Mouse (Mus musculus) kidney, postnatal 0 days (tissue): Measurements from ENCODE around the gene Nfatc4. TPM values are rescaled to one million over a fixed set of nuclear protein-coding genes. Genes with fewer than 3 reads are reported as not detected.

Experiments
- ATAC-seq: fragments of 200-750 bp; cut with Nextera tagmentation; replicated peaks from 2 replicates; pipeline ENCODE4 v1.8.0; 2017; ENCODE audit warnings: low read depth, moderate number of reproducible peaks, moderate TSS enrichment, moderate library complexity; ENCODE audit not compliant: low FRiP score
- DNase-seq: peaks from one replicate; pipeline ENCODE4 v3.0.0-alpha.2; 2016; ENCODE audit warnings: low spot score
- H3K27ac ChIP-seq: fragments of 300-500 bp; sonication (generic); 2 replicates; pipeline ENCODE4 v1.5.1; 2014; ENCODE audit warnings: mild to moderate bottlenecking
- H3K27me3 ChIP-seq: fragments of 300-500 bp; sonication (generic); 2 replicates; pipeline ENCODE4 v1.6.1; 2014; ENCODE audit warnings: low read length, mixed read lengths; ENCODE audit not compliant: insufficient read depth
- H3K36me3 ChIP-seq: fragments of 300-500 bp; sonication (generic); 2 replicates; pipeline ENCODE4 v1.6.1; 2014; ENCODE audit warnings: low read length, mixed read lengths; ENCODE audit not compliant: insufficient read depth
- H3K4me1 ChIP-seq: fragments of 300-500 bp; sonication (generic); replicated peaks from 2 replicates; pipeline ENCODE4 v1.6.1; 2014; ENCODE audit warnings: antibody characterized with exemption, low read length, mixed read lengths; ENCODE audit not compliant: insufficient read depth
- H3K4me2 ChIP-seq: fragments of 300-500 bp; sonication (generic); 2 replicates; pipeline ENCODE4 v1.6.1; 2014; ENCODE audit warnings: mild to moderate bottlenecking, low read length, moderate library complexity, mixed read lengths
- H3K4me3 ChIP-seq: fragments of 300-500 bp; sonication (generic); replicated peaks from 2 replicates; pipeline ENCODE4 v1.5.1; 2014; ENCODE audit warnings: low read depth, low read length
- H3K9ac ChIP-seq: fragments of 300-500 bp; sonication (generic); 2 replicates; pipeline ENCODE4 v1.6.1; 2014; ENCODE audit warnings: low read depth, low read length
- H3K9me3 ChIP-seq: fragments of 300-500 bp; sonication (generic); replicated peaks from 2 replicates; pipeline ENCODE4 v1.6.1; 2016; ENCODE audit warnings: low read length, inconsistent platforms, mixed read lengths
- CTCF ChIP-seq: IDR thresholded peaks from 2 replicates; pipeline ENCODE4 v1.5.1; 2016; ENCODE audit warnings: antibody characterized with exemption, low read depth, mild to moderate bottlenecking, moderate library complexity
- WGBS: fragments of 180-500 bp; shearing (Covaris S2); extraction: QIAGEN DNeasy Blood & Tissue Kit; methylation state at CpG from one replicate; pipeline ENCODE4 v1.1.7; 2014; 5-methylcytosine and 5-hydroxymethylcytosine counted together
- polyA plus RNA-seq: library from polyadenylated mRNA; unstranded; fragments of >200 nt; fragmentation: Nextera tagmentation; extraction: Ambion mirVana; gene quantifications from 2 replicates; pipeline ENCODE4 v1.2.1, GENCODE M21; 2015

Nfatc4 gene
- polyA plus RNA-seq, 1 experiment from 2014 or later = 16.8 TPM

DNA sequence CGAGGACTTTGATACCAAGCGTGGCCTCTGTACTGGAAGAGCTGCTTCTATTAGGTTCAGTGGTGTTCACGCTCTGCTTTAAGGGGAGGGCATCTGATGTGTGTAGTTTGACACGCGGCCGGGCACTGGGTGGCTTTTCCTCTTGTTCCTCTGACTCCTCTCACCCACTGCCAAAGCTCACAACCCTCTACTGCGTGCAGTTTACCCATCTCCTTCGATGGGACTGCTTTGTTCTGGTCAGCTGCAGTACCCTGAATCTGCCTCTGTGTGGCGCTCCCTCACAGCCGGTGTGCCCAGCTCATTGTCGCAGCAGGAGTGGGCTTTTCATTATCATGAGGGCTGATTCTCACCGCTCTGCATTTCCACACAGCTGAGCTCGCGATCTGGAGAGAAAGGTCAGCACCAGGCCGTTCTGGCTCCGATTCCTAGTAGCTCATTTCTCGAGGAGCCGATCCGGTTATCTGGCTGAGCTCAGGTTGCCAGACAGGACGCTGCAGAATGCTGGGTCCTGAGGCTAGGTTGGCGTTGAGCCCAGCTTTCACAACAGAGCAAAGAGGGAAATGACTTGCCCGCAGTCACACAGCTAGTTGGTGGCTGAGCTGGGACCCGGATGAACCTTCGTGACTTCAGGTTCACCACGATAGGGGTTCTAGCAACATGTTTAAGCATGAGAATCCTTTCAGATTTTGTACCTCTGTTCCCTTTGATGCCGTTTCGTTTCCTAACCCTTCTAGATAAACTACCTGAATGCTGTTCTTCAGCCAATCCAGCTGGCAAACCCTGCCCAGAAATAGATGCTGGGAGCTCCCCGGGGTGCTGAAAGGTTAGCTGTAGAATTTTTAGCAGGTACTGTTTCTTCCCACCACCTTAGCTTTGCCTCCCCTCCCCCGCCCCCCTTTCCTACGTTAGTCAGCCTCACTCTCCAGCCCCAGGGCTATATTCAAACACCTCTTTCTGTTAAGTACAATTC, 51.1 kb downstream of the Nfatc4 start:
- DNase-seq = peak; percentile 82
- TF ChIP-seq CTCF = peak; percentile 95
- Histone ChIP-seq H3K4me1 (peaks cover 8% of the 10 kb centered on the region; the same call in 1 of the 2 replicates), H3K9me3 (no peaks in the 10 kb centered on the region), H3K4me3 (no peak overlapping the region), H3K27ac (0 out of 2 replicates have a peak overlapping the region, but pooled peaks have one; percentile 40), H3K36me3 (peaks cover 39% of the 10 kb centered on the region), H3K4me2 (peak overlapping the region; percentile 48), H3K9ac (0 out of 2 replicates have a peak overlapping the region, but pooled peaks have one; percentile 35), H3K27me3 (no peaks in the 10 kb centered on the region)
- WGBS = 15% methylated on average over 30 of the region's 30 CpGs
- peak; percentile 41 for ATAC-seq

DNA sequence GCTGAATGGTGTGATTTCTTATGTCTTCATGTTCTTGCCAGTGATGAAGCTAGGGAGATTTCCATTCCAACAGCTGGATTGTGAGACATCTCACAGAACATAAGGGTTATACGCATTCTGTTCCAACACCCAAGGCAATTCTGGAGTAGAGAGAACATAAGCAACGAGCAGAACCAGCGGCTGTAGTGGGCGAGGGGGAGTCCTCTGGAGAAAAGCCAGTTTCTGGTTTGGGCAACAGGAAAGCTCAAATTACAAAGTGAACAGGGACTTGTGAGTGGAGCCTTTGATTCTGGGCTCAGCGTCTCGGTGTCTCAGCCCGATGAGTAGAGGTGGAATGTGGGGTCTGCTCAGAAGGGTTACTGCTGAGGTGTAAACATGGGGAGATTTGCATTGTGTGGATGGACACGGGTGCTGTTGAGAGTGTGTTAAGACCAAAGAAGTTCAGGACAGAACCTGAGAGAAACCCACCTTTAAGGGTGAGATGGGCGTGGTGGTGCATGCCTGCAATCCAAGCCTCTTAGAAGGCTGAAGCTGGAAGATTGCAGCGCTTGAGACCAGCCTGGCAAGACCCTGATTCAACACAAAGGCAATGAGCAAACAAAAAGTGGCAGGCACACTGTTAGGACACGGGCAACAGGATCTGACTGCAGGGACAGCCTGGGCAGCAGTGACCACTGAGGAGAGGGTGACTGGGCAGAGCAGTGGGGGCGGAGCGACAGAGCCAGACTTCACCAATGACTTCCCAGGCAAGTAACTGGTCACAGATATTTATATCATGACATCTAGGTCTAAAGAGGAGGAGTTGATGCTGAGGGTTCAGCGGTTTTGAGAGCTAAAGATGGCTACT, 54.7 kb downstream of the Nfatc4 start:
- 6% methylated on average over 14 of the region's 14 CpGs for WGBS
- no peak overlapping the region for H3K27ac ChIP-seq
- no peaks in the 10 kb centered on the region for H3K9me3 ChIP-seq
- no peak for ATAC-seq
- H3K9ac ChIP-seq = no peak overlapping the region
- H3K27me3 ChIP-seq = no peaks in the 10 kb centered on the region
- H3K4me3 ChIP-seq = no peak overlapping the region
- no peak for TF ChIP-seq CTCF
- DNase-seq = peak; percentile 73
- peaks cover 8% of the 10 kb centered on the region; the same call in 1 of the 2 replicates for H3K4me1 ChIP-seq
- H3K36me3 ChIP-seq = 0 out of 2 replicates have a peak, but pooled peaks cover 3% of the 10 kb centered on the region
- peak overlapping the region; percentile 37 for H3K4me2 ChIP-seq

DNA sequence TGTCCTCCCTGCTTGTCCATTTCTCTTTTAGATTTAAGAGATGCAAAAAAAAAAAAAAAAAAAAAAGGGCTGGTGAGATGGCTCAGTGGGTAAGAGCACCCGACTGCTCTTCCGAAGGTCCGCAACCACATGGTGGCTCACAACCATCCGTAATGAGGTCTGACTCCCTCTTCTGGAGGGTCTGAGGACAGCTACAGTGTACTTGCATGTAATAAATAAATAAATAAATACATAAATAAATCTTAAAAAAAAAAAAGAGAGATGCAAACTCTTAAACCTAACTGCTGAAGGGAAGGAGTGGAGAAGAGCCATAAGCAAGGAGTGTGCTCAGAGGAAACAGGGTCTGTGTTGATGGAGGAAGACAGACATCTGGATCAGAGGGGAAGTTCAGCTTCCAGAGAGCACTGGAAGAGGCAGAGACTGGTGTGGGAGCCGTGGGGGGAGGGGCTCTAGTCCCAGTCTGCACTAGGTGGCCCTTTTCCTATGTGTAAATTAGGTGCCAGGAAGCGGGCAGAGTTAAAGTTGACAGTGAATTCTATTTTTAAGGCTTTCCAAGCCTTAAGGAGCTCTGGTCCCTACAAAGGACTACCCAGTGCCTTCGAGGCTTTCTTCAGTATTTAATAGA, 55.5 kb downstream of the Nfatc4 start:
- H3K27me3 ChIP-seq = no peaks in the 10 kb centered on the region
- no peak overlapping the region for H3K4me3 ChIP-seq
- 14% methylated on average over 7 of the region's 7 CpGs for WGBS
- no peaks in the 10 kb centered on the region for H3K9me3 ChIP-seq
- ATAC-seq (no peak), DNase-seq (peak; percentile 42)
- peak overlapping the region; percentile 37; the same call in 1 of the 2 replicates for H3K4me2 ChIP-seq
- H3K4me1 ChIP-seq = peaks cover 8% of the 10 kb centered on the region; the same call in 1 of the 2 replicates
- H3K27ac ChIP-seq = no peak overlapping the region
- no peak overlapping the region for H3K9ac ChIP-seq
- peak; percentile 61 for TF ChIP-seq CTCF
- no peaks in the 10 kb centered on the region for H3K36me3 ChIP-seq

DNA sequence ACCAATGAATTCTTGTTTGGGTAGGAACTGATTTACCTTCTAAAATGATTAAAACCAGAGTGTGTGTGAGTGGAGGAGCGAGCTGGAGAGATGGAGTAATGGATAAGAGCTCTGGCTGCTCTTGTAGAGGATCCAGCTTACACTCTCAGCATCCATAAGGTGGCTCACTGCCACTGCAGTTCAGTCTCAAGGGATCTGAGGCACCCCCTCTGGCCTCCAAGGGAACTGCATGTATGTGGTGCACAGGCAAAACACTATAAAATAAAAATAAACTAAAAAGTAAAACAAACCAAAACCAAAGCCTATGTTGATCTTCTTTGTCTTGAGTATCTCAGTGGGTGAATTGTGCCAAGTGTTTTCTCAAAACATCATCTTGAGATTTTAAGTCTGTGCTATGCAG, 56.7 kb downstream of the Nfatc4 start:
- ATAC-seq (0 out of 2 replicates have a peak, but pooled peaks have one; percentile 15), DNase-seq (peak; percentile 92)
- no peaks in the 10 kb centered on the region for H3K9me3 ChIP-seq
- H3K4me2 ChIP-seq = no peak overlapping the region
- H3K4me1 ChIP-seq = peaks cover 10% of the 10 kb centered on the region; the same call in 1 of the 2 replicates
- no peaks in the 10 kb centered on the region for H3K36me3 ChIP-seq
- WGBS = 44% methylated on average over 1 of the region's 1 CpGs
- H3K4me3 ChIP-seq = no peak overlapping the region
- H3K9ac ChIP-seq = no peak overlapping the region
- no peak overlapping the region for H3K27ac ChIP-seq
- H3K27me3 ChIP-seq = no peaks in the 10 kb centered on the region
- TF ChIP-seq CTCF = peak; percentile 86

DNA sequence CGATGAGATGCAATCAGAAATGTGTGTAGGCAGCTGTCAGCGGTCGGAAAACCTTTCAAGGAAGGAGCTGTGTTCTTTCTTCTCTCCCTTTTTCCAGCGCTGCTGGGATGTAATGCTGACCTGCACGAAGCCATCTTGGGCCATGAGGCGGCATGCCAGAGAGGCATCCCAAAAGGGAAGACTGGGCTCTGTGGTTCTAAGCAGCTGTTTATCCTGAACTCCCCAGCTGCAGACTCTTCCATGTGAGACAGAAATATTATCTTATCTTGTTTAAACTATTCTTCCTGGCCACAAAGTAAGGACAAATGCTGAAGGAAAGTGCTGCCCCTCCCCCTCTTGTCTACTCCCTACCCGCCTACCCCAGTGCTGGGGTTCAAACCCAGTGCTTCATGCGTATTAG, 58.0 kb downstream of the Nfatc4 start:
- no peak overlapping the region for H3K27ac ChIP-seq
- no peak for TF ChIP-seq CTCF
- no peaks in the 10 kb centered on the region for H3K27me3 ChIP-seq
- H3K36me3 ChIP-seq = no peaks in the 10 kb centered on the region
- no peaks in the 10 kb centered on the region for H3K9me3 ChIP-seq
- no peak overlapping the region for H3K4me3 ChIP-seq
- ATAC-seq (no peak), DNase-seq (no peak)
- WGBS = 75% methylated on average over 8 of the region's 8 CpGs
- no peak overlapping the region for H3K9ac ChIP-seq
- peaks cover 13% of the 10 kb centered on the region for H3K4me1 ChIP-seq
- H3K4me2 ChIP-seq = no peak overlapping the region
